Mouse (Mus musculus): ENCODE measurements around the gene Gper1.

GRCm38 (mm10) chr5:139405478-139405877, 17.5 kb upstream of the Gper1 start:
- no peak for TF ChIP-seq POLR2A (IDR thresholded peaks at IDR 0.05; ENCODE audit: control insufficient read depth in 1 of 2, insufficient read depth in 1 of 2, low read depth in 1 of 2, low read length in 2 of 2, poor library complexity in 1 of 2)
- no peak for TF ChIP-seq EP300 (IDR thresholded peaks at IDR 0.05; ENCODE audit: low read depth in 1 of 2, low read length in 2 of 2)
- no peak for TF ChIP-seq CTCF (IDR thresholded peaks at IDR 0.05 in 2 of 3, conservative IDR thresholded peaks at IDR 0.05 in 1 of 3; ENCODE audit: control insufficient read depth in 1 of 3, insufficient read depth in 1 of 3, low read depth in 2 of 3, low read length in 3 of 3, poor library complexity in 1 of 3, severe bottlenecking in 1 of 3)
- TF ChIP-seq TCF12 (IDR thresholded peaks at IDR 0.05; ENCODE audit: low read depth, low read length) = no peak
- no peak for TF ChIP-seq RAD21 (IDR thresholded peaks at IDR 0.05; ENCODE audit: low read depth, low read length)
- no peak for TF ChIP-seq MAFK (IDR thresholded peaks at IDR 0.05; ENCODE audit: borderline replicate concordance, low read depth, low read length)
- TF ChIP-seq TAL1 (IDR thresholded peaks at IDR 0.05; ENCODE audit: low read length) = no peak
- TF ChIP-seq NELFE (IDR thresholded peaks at IDR 0.05; ENCODE audit: low read depth, low read length) = no peak
- TF ChIP-seq MYC (IDR thresholded peaks at IDR 0.05; ENCODE audit: low read depth, low read length) = no peak
- TF ChIP-seq MAX (IDR thresholded peaks at IDR 0.05; ENCODE audit: low read length) = no peak
- no peak for TF ChIP-seq GATA1 (IDR thresholded peaks at IDR 0.05; ENCODE audit: low read depth, low read length)
- no peak for TF ChIP-seq BHLHE40 (IDR thresholded peaks at IDR 0.05; ENCODE audit: borderline replicate concordance, low read depth, low read length)
- TF ChIP-seq USF1 (IDR thresholded peaks at IDR 0.05; ENCODE audit: low read depth, low read length) = no peak
